Mouse (Mus musculus) stomach, postnatal 0 days (tissue): ENCODE measurements around the gene Dach1.

Experiments used
- CTCF ChIP-seq: IDR thresholded peaks from 2 replicates; pipeline ENCODE4 v1.5.1; 2016; ENCODE audit warnings: antibody characterized with exemption, low read depth, mild to moderate bottlenecking, moderate library complexity
- EP300 ChIP-seq: optimal IDR thresholded peaks from 2 replicates; pipeline ENCODE3; 2016; ENCODE audit warnings: antibody characterized with exemption

GRCm38 (mm10) chr14:97858384-97858783 is 311.2 kb downstream of the Dach1 start:
- no peak for TF ChIP-seq CTCF
- TF ChIP-seq EP300 = no peak
